8 mouse cellular contexts compared by ENCODE assay signal in the genomic region with DNA sequence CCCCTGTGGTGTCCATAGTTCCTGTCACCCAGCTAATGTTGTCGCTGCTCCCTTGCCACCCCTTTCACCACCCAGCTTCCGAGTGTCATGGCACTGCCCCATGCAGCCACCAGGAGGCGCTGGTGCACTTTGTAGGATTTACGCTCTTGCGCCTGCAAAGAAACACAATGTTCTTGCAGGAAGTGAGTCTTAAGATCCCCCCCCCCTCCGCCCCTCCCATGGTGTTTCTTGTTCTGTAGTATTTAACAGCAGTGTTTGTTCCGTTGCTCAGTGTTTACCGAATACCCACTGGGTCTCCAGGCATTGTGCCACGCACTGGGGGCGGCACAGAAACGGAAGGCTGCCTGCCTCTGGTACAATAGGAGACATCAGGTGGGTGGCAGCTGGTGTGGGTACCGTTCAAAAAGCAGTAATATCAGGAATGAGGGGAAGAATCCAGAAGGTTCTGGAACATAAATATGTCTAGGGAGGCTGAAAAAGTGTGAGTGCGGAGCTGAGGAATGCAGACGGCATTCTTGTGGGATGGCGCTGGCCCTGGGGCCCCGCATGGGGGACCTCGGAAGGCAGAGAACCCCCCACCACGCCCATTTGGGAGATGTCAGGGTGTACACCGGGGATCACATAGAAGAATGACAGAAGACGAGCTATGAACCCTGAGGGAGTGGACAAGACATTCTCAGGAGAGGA. TPM values are rescaled to one million over a fixed set of nuclear protein-coding genes. Genes with fewer than 3 reads are reported as not detected.
DNase-seq lines count a peak whose midpoint lies in the region; ATAC-seq lines count a peak whose summit lies in the region.

No protein-coding gene starts in this region.

- H3K4me2 ChIP-seq in intestine, embryonic 14.5 days (ENCODE audit: low read length), result peak overlapping the region; percentile 39

- 0 out of 2 replicates have a peak overlapping the region, but pooled peaks have one; percentile 8 for H3K4me3 ChIP-seq in intestine, embryonic 14.5 days (ENCODE audit: low read depth, low read length)

- ATAC-seq in intestine, embryonic 14.5 days (replicated peaks; ENCODE audit: low FRiP score, low TSS enrichment, low read depth), result peak; percentile 51

- 22% methylated on average over 20 of the region's 20 CpGs for WGBS in intestine, embryonic 14.5 days

- intact Hi-C loops in left cerebral cortex, postnatal 10 days (cut with DNase I), result loop anchor here (2.0 to 10.0 kb wide), 3 partner anchors 125 to 467 kb away; no protein-coding TSS in a partner anchor

- H3K27me3 ChIP-seq in intestine, embryonic 14.5 days (replicated peaks; ENCODE audit: control insufficient read depth, insufficient read depth, low read length), result no peaks in the 10 kb centered on the region

- no peaks in the 10 kb centered on the region for H3K9me3 ChIP-seq in intestine, embryonic 14.5 days (ENCODE audit: control insufficient read depth, low read length)

- no peak overlapping the region for H3K9ac ChIP-seq in intestine, embryonic 14.5 days (ENCODE audit: low read length)

- DNase-seq in adrenal gland, adult (ENCODE audit: inconsistent age in 2 of 2, low spot score in 1 of 2), result peak; percentile 83 to 94
- peak; percentile 90 for DNase-seq in embryo, embryonic 10.5 days (ENCODE audit: low spot score)
- DNase-seq in gastrocnemius, postnatal 25 days, result peak; percentile 73
- peak; percentile 97 for DNase-seq in intestine, embryonic 14.5 days (ENCODE audit: low spot score)
- peak; percentile 76 to 86 for DNase-seq in left cerebral cortex, postnatal 10 days (ENCODE audit: extremely low spot score in 1 of 2, low spot score in 2 of 2)
- DNase-seq in mesoderm, embryonic 11.5 days (ENCODE audit: low read depth, low spot score), result peak; percentile 86
- DNase-seq in right cerebral cortex, postnatal 25 days, result peak; percentile 79
- DNase-seq in urinary bladder, postnatal 36 days (ENCODE audit: low spot score in 2 of 2), result peak; percentile 70 to 85

- peaks cover 12% of the 10 kb centered on the region for H3K4me1 ChIP-seq in intestine, embryonic 14.5 days (replicated peaks; ENCODE audit: control insufficient read depth, insufficient read depth, low read length)

- H3K27ac ChIP-seq in intestine, embryonic 14.5 days (ENCODE audit: low read depth), result peak overlapping the region; percentile 14; the same call in 1 of the 2 replicates

- no peaks in the 10 kb centered on the region for H3K36me3 ChIP-seq in intestine, embryonic 14.5 days (ENCODE audit: control insufficient read depth, insufficient read depth, low read length)

RNA-seq across cellular contexts. Expression of gene Zfp664, which starts 37.6 kb away (rescaled TPM):
- total RNA-seq in gastrocnemius, postnatal 25 days (2021), result 10 to 100 TPM; 18.2 to 19.0 TPM
- polyA plus RNA-seq in intestine, embryonic 14.5 days (2014; fragmentation: Nextera tagmentation; extraction: Ambion mirVana), result 69.6 and 81.1 TPM in 2 replicates
- total RNA-seq in left cerebral cortex, postnatal 10 days (2021), result 10 to 100 TPM; 46.4 to 49.7 TPM

RNA-seq across cellular contexts. Expression of gene Ccdc92, which starts 37.9 kb away (rescaled TPM):
- total RNA-seq in gastrocnemius, postnatal 25 days (2021), result under 1 TPM; 0.26 to 0.40 TPM
- polyA plus RNA-seq in intestine, embryonic 14.5 days (2014; fragmentation: Nextera tagmentation; extraction: Ambion mirVana), result 6.8 and 7.4 TPM in 2 replicates
- total RNA-seq in left cerebral cortex, postnatal 10 days (2021), result 10 to 100 TPM; 38.7 to 43.3 TPM

Comparison
In these comparisons a context has a peak if more than half of its experiments do, and no peak if none do; other contexts are left out.
1. Peak in every context shown above with its lines: DNase-seq, ATAC-seq, H3K4me3 ChIP-seq and H3K27ac ChIP-seq.
2. RNA of gene Ccdc92, which starts 37.9 kb away (total RNA-seq): 38.7 to 43.3 TPM in left cerebral cortex, postnatal 10 days; 0.26 to 0.40 TPM in gastrocnemius, postnatal 25 days; every median in the first group is over 10 times any median in the second.